Mouse (Mus musculus) Muller cell, postnatal 12 days (primary cell): Measurements from ENCODE around the gene Gm49369.
A peak's percentile ranks its signal among the peaks of the same experiment; 100 is the strongest.
"Not testable (repeated sequence)": the region's sequence is repeated elsewhere in the genome, so short reads cannot be mapped to it uniquely, and the experiment has no call there.

ENCODE experiments used
- DNase-seq: peaks from one replicate; pipeline ENCODE4 v3.0.0-alpha.2; 2015; ENCODE audit errors: inconsistent ontology term

Gene Gm49369

GRCm38 (mm10) chr7:142371768-142372661 lies 10.5 kb downstream of the Gm49369 start:
- peak; percentile 83 for DNase-seq

GRCm38 (mm10) chr7:142371398-142371767 lies 11.1 kb downstream of the Gm49369 start:
- peak; percentile 71 for DNase-seq

- no peak for DNase-seq
Observed at GRCm38 (mm10) chr7:142370937-142371336, 11.5 kb downstream of the Gm49369 start.

- no peak for DNase-seq
Observed at GRCm38 (mm10) chr7:142369820-142370219, 12.6 kb downstream of the Gm49369 start.

GRCm38 (mm10) chr7:142368856-142369255 lies 13.6 kb downstream of the Gm49369 start:
- DNase-seq: no peak

GRCm38 (mm10) chr7:142363107-142363506 lies 19.4 kb downstream of the Gm49369 start:
- peak; percentile 93 for DNase-seq

GRCm38 (mm10) chr7:142360743-142361142 lies 21.7 kb downstream of the Gm49369 start:
- no peak for DNase-seq

GRCm38 (mm10) chr7:142359129-142359528 lies 23.3 kb downstream of the Gm49369 start:
- DNase-seq: no peak

GRCm38 (mm10) chr7:142357566-142357965 lies 24.9 kb downstream of the Gm49369 start:
- DNase-seq: no peak

GRCm38 (mm10) chr7:142354661-142355233 lies 27.7 kb downstream of the Gm49369 start:
- DNase-seq: no peak

GRCm38 (mm10) chr7:142353854-142354253 lies 28.6 kb downstream of the Gm49369 start:
- no peak for DNase-seq

GRCm38 (mm10) chr7:142351569-142351968 lies 30.9 kb downstream of the Gm49369 start:
- DNase-seq: no peak

GRCm38 (mm10) chr7:142349308-142349961 lies 33.0 kb downstream of the Gm49369 start:
- peak; percentile 29 for DNase-seq

GRCm38 (mm10) chr7:142347542-142347941 lies 34.9 kb downstream of the Gm49369 start:
- DNase-seq: no peak

GRCm38 (mm10) chr7:142342247-142342640 lies 40.2 kb downstream of the Gm49369 start:
- DNase-seq: no peak

GRCm38 (mm10) chr7:142341564-142342246 lies 40.8 kb downstream of the Gm49369 start:
- DNase-seq: no peak

GRCm38 (mm10) chr7:142340269-142340970 lies 42.0 kb downstream of the Gm49369 start:
- DNase-seq: no peak

- DNase-seq: no peak
Observed at GRCm38 (mm10) chr7:142335151-142335550, 47.3 kb downstream of the Gm49369 start.

- DNase-seq: peak; percentile 88
Observed at GRCm38 (mm10) chr7:142334246-142334645, 48.2 kb downstream of the Gm49369 start.

- DNase-seq: not testable (repeated sequence)
Observed at GRCm38 (mm10) chr7:142332741-142333140, 49.7 kb downstream of the Gm49369 start.

- no peak for DNase-seq
Observed at GRCm38 (mm10) chr7:142331281-142331680, 51.2 kb downstream of the Gm49369 start.
